Mouse (Mus musculus): ENCODE data around the gene Stau1. TPM values are rescaled to one million over a fixed set of nuclear protein-coding genes. Genes with fewer than 3 reads are reported as not detected.

Gene Stau1
- polyA plus RNA-seq, 1 experiment, result 51.2 TPM

GRCm38 (mm10) chr2:166995021-166995795, 891 bp downstream of the Stau1 start:
- Histone ChIP-seq H3K27ac (ENCODE audit: insufficient read depth, low read depth, low read length) (peak overlapping the region; percentile 78), H3K4me1 (ENCODE audit: control insufficient read depth, insufficient read depth, low read length) (peaks cover 36% of the 10 kb centered on the region), H3K4me3 (ENCODE audit: insufficient read depth, low read length) (peak overlapping the region; percentile 96)
- TF ChIP-seq CTCF (IDR thresholded peaks at IDR 0.05; ENCODE audit: low read depth, low read length) (no peak), POLR2A (IDR thresholded peaks at IDR 0.05; ENCODE audit: borderline replicate concordance, low read depth, low read length) (no peak)

GRCm38 (mm10) chr2:166991945-166992344, 4.2 kb downstream of the Stau1 start:
- peaks cover 50% of the 10 kb centered on the region for H3K4me1 ChIP-seq (ENCODE audit: control insufficient read depth, insufficient read depth, low read length)
- peak overlapping the region; percentile 24; the same call in 1 of the 2 replicates for H3K27ac ChIP-seq (ENCODE audit: insufficient read depth, low read depth, low read length)
- TF ChIP-seq POLR2A (IDR thresholded peaks at IDR 0.05; ENCODE audit: borderline replicate concordance, low read depth, low read length), result no peak
- no peak for TF ChIP-seq CTCF (IDR thresholded peaks at IDR 0.05; ENCODE audit: low read depth, low read length)
- H3K4me3 ChIP-seq (ENCODE audit: insufficient read depth, low read length), result no peak overlapping the region

- peaks cover 47% of the 10 kb centered on the region for H3K4me1 ChIP-seq (ENCODE audit: control insufficient read depth, insufficient read depth, low read length)
- H3K27ac ChIP-seq (ENCODE audit: insufficient read depth, low read depth, low read length), result no peak overlapping the region
- no peak for TF ChIP-seq CTCF (IDR thresholded peaks at IDR 0.05; ENCODE audit: low read depth, low read length)
- no peak for TF ChIP-seq POLR2A (IDR thresholded peaks at IDR 0.05; ENCODE audit: borderline replicate concordance, low read depth, low read length)
- H3K4me3 ChIP-seq (ENCODE audit: insufficient read depth, low read length), result no peak overlapping the region
Observed at GRCm38 (mm10) chr2:166990861-166991260, 5.2 kb downstream of the Stau1 start.

- Histone ChIP-seq H3K27ac (ENCODE audit: insufficient read depth, low read depth, low read length) (no peak overlapping the region), H3K4me3 (ENCODE audit: insufficient read depth, low read length) (no peak overlapping the region), H3K4me1 (ENCODE audit: control insufficient read depth, insufficient read depth, low read length) (peaks cover 25% of the 10 kb centered on the region)
- TF ChIP-seq CTCF (IDR thresholded peaks at IDR 0.05; ENCODE audit: low read depth, low read length) (0 out of 2 replicates have a peak, but pooled peaks have one; percentile 7), POLR2A (IDR thresholded peaks at IDR 0.05; ENCODE audit: borderline replicate concordance, low read depth, low read length) (no peak)
Observed at GRCm38 (mm10) chr2:166983351-166983894, 12.7 kb downstream of the Stau1 start.

- peaks cover 51% of the 10 kb centered on the region for H3K4me1 ChIP-seq (ENCODE audit: control insufficient read depth, insufficient read depth, low read length)
- TF ChIP-seq CTCF (IDR thresholded peaks at IDR 0.05; ENCODE audit: low read depth, low read length), result no peak
- H3K27ac ChIP-seq (ENCODE audit: insufficient read depth, low read depth, low read length), result peak overlapping the region; percentile 76
- no peak overlapping the region for H3K4me3 ChIP-seq (ENCODE audit: insufficient read depth, low read length)
Observed at GRCm38 (mm10) chr2:166980161-166980560, 15.9 kb downstream of the Stau1 start.

- Histone ChIP-seq H3K4me3 (ENCODE audit: insufficient read depth, low read length) (no peak overlapping the region), H3K27ac (ENCODE audit: insufficient read depth, low read depth, low read length) (peak overlapping the region; percentile 96), H3K4me1 (ENCODE audit: control insufficient read depth, insufficient read depth, low read length) (peaks cover 70% of the 10 kb centered on the region)
- TF ChIP-seq CTCF (IDR thresholded peaks at IDR 0.05; ENCODE audit: low read depth, low read length) (no peak), POLR2A (IDR thresholded peaks at IDR 0.05; ENCODE audit: borderline replicate concordance, low read depth, low read length) (no peak)
Observed at GRCm38 (mm10) chr2:166977490-166977889, 18.6 kb downstream of the Stau1 start.

- Histone ChIP-seq H3K27ac (ENCODE audit: insufficient read depth, low read depth, low read length) (peak overlapping the region; percentile 96), H3K4me1 (ENCODE audit: control insufficient read depth, insufficient read depth, low read length) (peaks cover 81% of the 10 kb centered on the region), H3K4me3 (ENCODE audit: insufficient read depth, low read length) (peak overlapping the region; percentile 39)
- no peak for TF ChIP-seq POLR2A (IDR thresholded peaks at IDR 0.05; ENCODE audit: borderline replicate concordance, low read depth, low read length)
Observed at GRCm38 (mm10) chr2:166976356-166976755, 19.7 kb downstream of the Stau1 start.

- no peak overlapping the region for H3K4me3 ChIP-seq (ENCODE audit: insufficient read depth, low read length)
- TF ChIP-seq POLR2A (IDR thresholded peaks at IDR 0.05; ENCODE audit: borderline replicate concordance, low read depth, low read length) (no peak), CTCF (IDR thresholded peaks at IDR 0.05; ENCODE audit: low read depth, low read length) (no peak)
- H3K4me1 ChIP-seq (ENCODE audit: control insufficient read depth, insufficient read depth, low read length), result peaks cover 76% of the 10 kb centered on the region
- peak overlapping the region; percentile 96 for H3K27ac ChIP-seq (ENCODE audit: insufficient read depth, low read depth, low read length)
Observed at GRCm38 (mm10) chr2:166974177-166974872, 21.8 kb downstream of the Stau1 start.

- Histone ChIP-seq H3K4me1 (ENCODE audit: control insufficient read depth, insufficient read depth, low read length) (peaks cover 72% of the 10 kb centered on the region), H3K4me3 (ENCODE audit: insufficient read depth, low read length) (no peak overlapping the region), H3K27ac (ENCODE audit: insufficient read depth, low read depth, low read length) (peak overlapping the region; percentile 27; the same call in 1 of the 2 replicates)
- TF ChIP-seq CTCF (IDR thresholded peaks at IDR 0.05; ENCODE audit: low read depth, low read length) (no peak), POLR2A (IDR thresholded peaks at IDR 0.05; ENCODE audit: borderline replicate concordance, low read depth, low read length) (no peak)
Observed at GRCm38 (mm10) chr2:166973153-166973552, 22.9 kb downstream of the Stau1 start.

GRCm38 (mm10) chr2:166964773-166965172, 31.3 kb downstream of the Stau1 start:
- Histone ChIP-seq H3K4me1 (ENCODE audit: control insufficient read depth, insufficient read depth, low read length) (peaks cover 34% of the 10 kb centered on the region), H3K27ac (ENCODE audit: insufficient read depth, low read depth, low read length) (no peak overlapping the region), H3K4me3 (ENCODE audit: insufficient read depth, low read length) (no peak overlapping the region)
- TF ChIP-seq POLR2A (IDR thresholded peaks at IDR 0.05; ENCODE audit: borderline replicate concordance, low read depth, low read length) (no peak), CTCF (IDR thresholded peaks at IDR 0.05; ENCODE audit: low read depth, low read length) (no peak)

Data from bone marrow macrophage, adult 2 months (primary cell).